Mouse (Mus musculus) right cerebral cortex, postnatal 10 days (tissue): ENCODE data around the gene Arid3a.

ENCODE experiments used
- DNase-seq, 2 experiments: peaks; one replicate each; pipeline ENCODE4 v3.0.0; 2021; ENCODE audit warnings: low spot score in 2 of 2

The Arid3a gene

DNA sequence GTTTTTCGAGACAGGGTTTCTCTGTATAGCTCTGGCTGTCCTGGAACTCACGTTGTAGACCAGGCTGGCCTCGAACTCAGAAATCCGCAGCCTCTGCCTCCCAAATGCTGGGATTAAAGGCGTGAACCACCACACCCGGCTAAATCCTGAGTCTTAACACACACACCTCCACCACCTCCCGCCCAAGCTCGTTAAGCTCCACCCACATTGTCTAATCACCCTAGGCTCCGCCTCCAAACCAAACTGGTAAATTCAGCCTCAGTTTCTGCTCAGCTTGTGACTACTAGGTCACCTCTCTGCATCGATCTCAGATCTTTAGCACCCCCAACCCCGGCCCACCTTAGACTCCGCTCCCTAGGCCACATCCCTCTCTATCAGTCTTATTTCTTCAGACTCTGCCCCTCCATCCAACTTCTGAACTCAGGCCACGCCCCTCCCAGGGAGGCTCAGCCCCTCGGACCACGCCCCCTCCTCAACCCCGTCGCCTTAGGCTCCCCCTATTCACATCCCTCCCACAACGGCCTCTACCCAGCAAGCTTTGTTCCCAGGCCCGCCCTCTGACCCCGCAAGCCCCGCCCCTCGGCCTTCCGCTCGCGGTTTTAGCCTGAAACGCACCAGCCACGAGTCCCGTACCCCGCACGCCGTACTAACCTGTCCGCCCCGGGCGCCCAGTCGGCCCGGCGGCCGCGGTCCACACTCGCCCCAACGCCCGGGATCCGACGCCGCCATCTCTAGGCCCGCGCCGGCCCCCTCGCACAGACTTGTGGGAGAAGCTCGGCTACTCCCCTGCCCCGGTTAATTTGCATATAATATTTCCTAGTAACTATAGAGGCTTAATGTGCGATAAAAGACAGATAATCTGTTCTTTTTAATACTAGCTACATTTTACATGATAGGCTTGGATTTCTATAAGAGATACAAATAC lies 18.4 kb upstream of the Arid3a start, which contains the start of gene Med16:
TSS of gene Med16 (minus strand) at position 757 of the 925 bp plus-strand sequence.
- peak; percentile 95 to 97 for DNase-seq

DNA sequence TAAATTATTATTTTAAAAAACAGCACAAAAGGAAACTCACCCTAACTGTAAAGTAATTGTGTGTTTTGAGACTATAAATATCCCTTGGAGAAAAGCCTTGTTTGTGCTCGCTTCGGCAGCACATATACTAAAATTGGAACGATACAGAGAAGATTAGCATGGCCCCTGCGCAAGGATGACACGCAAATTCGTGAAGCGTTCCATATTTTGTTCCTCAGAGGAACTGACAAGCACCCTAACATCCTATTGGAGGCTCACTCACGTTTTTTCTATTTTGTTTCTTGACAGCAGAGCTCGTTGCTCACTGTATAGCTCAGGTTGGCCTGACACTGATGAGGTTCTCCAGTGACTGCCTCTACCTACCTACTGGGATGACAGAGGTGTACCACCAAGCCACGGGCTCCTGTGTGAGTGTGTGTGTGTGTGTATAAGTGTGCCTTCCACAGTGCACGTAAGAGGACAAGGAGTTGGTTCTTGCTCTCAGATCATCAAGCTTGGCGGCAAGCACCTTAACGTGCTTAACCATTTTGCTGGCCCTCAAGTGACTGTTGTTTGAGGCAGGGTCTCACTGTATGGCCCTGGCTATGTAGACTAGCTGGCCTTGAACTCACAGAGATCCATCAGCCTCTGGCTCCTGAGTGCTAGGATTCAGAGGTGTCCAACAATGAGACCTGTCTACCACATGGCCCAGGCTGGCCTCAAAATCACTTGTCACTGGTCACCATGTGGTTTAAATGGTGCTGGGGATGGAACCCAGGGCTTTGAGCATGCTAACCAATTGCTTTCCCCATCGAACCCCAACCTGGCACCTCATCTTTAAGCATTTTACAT lies 17.5 kb upstream of the Arid3a start:
- DNase-seq, result no peak

DNA sequence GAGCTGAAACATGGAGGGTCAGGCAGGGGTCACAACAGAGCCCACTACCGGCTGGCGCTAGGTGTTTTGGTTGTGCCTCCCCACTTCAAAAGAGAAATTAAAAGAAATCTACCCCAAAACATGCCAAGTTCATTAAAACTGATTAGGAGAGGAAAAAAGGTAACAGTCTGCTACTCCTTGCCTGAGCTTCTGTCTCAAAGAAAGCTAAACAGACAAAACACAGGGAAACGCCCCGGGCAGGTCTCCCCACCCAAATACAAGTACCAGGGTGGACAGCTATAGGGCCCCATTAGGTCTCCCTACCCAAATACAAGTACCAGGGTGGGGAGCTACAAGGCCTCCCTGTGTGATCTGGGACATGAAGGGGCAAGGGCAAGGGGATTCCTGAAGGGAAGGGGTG lies 16.3 kb upstream of the Arid3a start, which contains the start of gene Gm26602:
TSS of gene Gm26602 (plus strand) at position 301 of the 400 bp plus-strand sequence.
- DNase-seq, result no peak

DNA sequence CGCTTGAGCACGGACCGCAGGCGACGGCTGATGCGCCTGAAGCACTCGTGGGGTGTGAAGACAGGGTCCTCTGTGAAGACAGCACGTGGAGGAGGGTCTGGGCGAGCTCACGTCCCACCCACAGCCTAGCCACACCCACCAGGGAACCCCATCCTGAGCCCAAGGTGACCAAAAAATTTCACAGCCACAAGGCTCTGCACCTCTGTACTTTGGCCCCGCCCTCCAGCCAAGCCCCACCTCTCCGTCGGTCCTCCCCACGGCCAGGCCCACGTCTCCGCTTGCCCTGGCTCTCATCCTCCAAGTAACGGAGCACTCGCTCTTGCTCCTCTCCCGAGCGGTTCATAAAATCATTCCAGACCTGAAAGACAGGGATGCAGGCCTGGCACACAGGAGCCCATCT lies 14.4 kb upstream of the Arid3a start:
- no peak for DNase-seq

DNA sequence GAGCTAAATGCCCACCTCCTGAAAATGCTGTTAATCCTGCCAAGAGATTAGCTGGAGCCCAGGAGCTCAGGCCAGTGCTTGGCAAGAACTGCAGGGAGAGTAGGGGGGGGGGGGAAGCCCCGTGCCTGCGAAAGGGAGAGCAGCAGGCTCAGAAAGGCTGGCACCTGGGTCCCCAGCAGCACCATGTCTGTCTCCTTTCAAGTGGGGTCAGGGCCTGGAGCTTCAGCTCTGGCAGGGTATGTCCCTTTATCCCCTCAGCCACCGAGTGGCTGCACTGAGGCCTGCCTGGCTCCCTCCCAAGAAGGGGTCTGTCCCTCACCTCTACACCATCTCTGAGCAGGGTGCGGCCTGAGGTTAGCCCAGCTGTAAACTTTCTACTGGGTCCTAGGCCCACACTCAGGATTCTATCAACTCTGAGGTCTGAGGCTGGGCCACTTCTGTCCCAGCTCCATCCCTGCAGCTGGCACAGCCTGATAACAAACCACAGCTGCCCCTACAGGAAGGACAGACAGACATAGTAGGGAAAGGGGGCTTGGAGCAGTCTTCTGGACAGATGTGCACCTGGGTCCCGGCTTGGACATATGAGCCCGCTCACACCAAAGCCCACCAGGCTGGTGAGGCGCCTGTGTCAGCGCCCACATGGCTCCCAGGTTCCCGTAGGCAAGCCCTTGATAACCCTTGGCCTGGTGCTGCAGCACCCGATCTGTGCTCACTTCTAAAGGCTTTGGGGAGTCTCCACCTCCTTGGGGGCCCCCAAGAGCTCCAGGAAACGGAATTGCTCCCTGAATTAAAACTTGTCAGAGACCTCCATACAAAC lies 12.5 kb upstream of the Arid3a start:
- no peak for DNase-seq

DNA sequence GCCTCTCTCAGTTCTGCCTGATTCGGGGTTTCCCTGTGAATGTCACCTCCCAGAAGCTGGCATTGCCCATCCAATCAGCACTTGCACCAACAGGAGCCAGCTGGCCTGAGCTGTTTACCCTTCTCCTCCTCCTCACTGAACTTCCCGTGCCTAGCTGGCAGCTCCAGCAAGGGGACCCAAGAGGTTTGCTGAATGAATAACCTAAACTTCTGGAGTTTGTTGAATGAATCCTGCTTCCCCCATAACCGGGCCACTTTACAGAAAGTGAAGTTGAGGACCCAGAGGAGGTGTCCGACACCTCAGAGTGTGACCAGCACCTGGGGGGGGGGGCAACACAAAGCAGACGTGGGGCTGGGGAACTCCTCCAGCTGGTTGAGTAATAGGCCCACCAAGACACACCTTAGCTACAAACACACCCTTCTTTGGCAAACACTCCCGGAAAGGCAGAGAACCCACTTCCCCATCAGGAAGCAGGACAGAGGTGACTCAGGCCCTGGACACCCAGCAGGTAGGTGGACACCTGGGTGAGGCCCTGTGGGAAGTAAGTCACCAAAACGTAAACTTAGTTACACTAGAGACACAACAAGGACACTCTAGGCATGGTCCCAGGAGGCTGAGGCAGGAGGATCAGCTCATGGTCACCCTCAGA lies 11.8 kb upstream of the Arid3a start:
- DNase-seq, result no peak

DNA sequence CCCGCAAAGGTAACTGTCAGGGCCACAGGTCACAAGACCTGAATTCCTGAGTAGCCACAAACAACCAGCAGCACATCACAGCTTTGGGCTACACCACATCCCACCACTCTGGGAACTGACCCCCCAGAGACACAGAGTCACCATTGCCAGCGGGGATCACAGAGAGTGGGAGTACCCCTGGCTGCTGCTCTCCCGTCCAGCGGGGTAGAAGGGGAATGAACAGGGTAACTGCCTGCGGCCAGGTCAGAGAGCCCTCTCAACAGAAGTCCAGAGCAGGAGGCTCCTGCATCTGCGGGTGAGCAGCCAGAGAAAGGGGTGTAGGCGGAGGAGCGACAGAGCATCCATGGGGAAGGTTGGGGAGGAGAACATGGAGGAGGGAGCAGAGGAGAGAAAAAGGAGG lies 10.8 kb upstream of the Arid3a start:
- DNase-seq, result peak in 1 of 2 experiments; percentile 58

DNA sequence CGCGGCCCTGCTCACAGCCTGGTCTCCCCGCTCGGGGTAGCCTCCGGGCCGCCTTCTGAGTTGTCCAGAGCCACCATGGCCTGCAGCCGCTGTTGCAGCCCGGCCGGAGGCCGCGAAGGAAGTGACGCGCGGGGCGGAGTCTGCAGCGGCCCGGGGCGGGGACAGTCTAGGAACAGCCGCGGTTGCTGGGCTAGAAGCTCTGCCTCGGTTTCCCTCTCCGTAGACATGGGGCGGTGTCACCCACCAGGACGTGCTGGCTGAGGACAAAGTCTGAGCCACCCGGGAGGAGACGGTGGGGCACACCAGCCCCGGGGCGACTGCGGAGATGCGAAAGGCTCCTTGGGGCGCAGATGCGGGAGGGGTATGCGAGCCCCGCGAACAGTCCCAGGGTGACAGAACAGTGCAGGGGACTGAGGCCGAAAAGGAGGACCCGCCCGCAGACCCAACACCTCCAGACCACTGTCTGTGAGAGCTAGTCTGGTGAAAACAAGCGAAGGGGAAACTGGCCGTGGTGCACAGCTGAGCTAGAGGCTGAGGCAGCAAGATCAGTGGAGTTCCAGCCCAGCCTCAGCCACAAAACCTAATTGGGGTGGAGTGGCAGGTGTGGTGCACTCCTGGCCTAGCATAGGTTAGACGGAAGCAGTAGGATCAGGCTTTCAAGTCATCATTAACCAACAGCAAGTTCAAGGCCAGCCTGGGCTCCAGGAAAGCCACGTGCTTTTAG lies 9.9 kb upstream of the Arid3a start, which contains the start of gene Kiss1r:
TSS of gene Kiss1r (plus strand) at position 164 of the 724 bp plus-strand sequence.
- peak; percentile 88 to 90 for DNase-seq

DNA sequence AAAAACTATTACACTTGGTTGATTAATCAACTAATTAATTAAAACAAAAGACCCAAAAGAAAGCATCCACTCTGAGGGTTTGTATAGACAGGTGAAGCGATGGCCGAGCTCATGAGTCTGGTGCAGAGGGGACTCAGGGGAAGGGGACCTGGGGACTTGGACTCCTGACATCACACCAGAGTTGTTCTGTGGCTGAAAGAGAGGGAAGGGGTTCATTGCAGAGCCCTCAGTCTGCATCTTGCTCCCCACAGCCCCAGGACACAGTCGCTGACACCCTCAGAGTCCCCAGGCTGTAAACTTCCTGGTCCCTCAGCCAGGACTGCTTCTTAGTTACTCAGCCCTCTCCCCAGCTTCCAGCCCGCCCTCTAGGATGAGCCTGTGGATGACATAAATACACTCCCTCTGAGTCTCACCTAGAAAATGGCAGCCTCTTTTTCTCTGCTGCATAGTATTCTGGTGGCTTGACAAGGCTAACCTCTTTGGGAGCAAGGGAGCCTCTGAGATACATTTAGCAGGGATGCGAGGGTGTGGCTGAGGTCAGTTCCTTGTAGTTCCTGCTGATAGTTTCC lies 9.2 kb upstream of the Arid3a start:
- DNase-seq, result no peak

DNA sequence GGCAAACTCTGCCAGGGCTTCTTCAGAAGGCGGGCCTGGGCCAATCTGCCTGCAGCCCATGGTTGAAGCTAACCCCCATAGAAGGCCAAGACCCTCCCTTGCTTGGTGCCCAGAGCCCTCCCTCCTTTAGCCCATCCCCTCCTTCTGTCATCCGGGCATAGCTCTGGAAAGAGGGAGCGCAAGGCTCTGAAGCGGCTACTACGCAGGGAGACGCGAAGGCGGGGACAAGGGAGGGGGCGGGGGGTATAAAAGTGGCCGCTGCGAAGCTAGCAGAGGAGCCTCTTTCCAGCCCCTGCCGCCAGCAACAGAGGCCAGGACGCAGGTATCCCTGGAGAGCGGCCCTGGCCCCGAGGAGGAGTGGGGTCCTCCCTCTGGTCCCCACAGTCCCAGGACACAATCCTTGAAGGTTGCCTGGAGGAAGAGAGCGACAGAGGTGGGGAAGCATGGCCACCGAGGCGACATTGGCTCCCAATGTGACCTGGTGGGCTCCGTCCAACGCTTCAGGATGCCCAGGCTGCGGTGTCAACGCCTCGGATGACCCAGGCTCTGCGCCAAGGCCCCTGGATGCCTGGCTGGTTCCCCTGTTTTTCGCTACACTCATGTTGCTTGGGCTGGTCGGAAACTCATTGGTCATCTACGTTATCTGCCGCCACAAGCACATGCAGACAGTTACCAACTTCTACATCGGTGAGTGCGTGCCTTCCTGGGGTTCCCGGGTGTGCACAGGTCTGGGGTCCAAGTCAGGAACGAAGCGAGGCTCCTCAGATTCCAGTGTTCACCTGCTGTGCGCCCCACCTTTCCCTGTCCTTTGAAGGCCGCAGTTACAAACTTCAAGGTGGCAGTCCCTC lies 8.4 kb upstream of the Arid3a start:
- no peak for DNase-seq

DNA sequence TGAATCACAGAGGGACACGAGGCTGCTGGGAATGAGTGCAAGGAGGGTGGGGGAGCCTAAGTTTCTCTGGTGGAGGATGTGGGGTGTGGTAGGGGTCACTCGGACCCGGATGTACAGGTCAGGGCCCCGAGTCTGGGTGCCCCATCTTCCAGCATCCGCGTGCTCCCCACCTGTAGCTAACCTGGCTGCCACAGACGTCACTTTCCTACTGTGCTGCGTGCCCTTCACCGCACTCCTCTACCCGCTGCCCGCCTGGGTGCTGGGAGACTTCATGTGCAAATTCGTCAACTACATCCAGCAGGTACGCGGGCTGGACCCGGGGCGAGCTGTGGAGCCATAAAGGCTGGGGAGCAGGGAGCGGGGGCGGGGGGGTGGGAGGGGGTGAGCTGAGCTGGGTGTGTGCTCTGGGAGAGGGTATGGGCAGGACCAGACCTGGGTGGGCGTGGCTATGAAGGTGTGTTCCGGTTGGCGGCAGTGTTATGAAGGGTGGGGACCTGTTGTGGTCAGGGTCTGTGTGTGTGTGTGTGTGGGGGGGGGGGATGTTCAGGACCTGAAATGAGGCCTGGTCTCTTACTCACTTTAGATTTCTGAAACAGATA lies 7.5 kb upstream of the Arid3a start:
- DNase-seq, result no peak

DNA sequence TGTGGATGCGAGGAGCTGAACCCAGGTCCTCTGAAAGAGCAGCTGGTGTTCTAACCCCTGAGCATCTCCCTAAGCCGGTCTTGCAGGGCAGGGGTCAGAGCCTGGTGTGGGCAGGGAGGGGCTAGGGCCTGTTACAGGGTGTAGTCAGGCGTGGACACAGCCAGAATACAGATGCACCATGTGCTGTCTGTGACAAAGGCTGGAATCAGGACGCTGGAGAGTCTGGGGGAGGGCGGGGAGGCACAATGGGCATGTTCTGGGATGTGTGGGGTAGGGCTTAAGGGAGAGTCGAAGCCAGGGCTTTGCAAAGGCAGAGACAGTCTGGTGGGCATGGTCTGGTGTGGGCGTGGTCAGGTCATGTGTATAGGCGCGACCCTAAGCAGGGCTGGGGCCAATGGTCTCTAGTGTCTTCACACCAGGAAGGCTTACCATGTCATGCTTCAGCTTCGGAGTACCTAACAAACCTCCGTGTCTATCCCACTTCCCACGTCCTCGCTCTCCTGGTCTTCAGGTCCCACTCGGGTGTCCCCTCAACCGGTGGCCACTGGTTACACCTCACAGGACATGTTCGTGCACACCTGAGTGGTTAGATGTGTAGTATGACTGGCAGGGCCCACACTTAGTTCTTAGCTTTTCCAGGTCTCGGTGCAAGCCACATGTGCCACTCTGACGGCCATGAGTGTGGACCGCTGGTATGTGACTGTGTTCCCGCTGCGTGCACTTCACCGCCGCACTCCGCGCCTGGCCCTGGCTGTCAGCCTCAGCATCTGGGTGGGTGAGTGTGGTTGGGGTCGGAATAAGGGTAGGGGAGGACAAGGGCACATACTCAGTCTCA lies 6.6 kb upstream of the Arid3a start:
- DNase-seq, result no peak

DNA sequence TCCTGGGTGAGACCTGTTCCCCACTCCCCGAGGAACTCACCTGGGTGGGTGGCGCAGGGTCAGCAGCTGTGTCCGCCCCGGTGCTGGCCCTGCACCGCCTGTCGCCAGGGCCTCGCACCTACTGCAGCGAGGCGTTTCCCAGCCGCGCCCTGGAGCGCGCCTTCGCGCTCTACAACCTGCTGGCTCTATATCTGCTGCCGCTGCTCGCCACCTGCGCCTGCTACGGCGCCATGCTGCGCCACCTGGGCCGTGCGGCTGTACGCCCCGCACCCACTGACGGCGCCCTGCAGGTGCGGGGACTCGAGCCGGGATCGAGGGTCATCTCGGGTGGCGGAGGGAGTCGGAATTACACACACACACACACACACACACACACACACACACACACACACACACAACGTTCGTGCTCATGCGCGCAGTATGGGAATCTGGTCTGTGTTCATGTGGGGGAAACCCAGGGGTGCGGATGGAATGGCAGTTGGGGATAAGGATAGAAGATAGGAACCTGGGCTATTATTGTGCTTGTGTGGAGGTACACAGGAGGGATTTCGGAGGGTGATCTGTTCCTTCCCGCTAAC lies 5.8 kb upstream of the Arid3a start, which contains the start of gene R3hdm4:
TSS of gene R3hdm4 (minus strand) at position 251 of the 578 bp plus-strand sequence.
- DNase-seq, result no peak

DNA sequence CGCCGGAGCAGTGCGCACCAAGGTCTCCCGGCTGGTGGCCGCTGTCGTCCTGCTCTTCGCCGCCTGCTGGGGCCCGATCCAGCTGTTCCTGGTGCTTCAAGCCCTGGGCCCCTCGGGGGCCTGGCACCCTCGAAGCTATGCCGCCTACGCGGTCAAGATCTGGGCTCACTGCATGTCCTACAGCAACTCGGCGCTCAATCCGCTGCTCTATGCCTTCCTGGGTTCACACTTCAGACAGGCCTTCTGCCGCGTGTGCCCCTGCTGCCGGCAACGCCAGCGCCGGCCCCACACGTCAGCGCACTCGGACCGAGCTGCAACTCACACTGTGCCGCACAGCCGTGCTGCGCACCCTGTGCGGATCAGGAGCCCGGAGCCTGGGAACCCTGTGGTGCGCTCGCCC lies 5.3 kb upstream of the Arid3a start:
- no peak for DNase-seq

DNA sequence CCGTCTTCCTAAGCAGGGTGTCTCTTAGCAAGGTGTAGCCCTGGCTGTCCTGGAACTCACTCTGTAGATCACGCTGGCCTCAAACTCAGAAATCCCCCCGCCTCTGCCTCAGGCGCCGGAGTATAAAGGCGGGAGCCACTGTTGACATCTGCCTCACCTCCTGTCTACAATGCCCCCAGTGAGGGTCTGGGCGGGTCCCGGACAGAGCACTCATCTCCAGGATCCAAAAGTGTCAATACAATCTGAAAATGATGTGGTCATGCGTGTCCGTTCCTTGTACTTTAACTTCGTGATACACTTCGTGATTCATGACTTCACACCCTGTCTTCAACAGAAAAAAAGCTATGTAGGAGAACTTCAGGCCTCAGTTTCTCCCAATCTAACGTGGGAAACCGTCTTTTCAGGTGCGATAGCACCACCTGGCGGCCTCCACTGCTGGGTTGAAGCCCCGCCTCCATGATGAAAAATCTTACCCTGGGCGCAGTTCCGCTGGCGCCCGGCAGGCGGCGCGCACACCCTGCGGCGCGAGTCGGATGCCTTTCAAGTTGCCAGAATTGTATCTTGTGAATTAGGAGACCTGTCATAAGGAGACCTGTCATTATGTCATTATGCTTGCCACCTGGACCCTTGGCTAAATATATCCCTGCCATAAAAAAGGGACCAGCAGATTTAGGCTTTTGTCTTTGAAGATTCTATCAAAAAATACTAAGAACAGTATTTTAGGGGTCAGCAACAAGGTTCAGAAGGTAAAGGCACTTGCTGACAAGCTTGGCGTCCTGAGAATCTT lies 1.7 kb upstream of the Arid3a start:
- peak; percentile 91 to 94 for DNase-seq

DNA sequence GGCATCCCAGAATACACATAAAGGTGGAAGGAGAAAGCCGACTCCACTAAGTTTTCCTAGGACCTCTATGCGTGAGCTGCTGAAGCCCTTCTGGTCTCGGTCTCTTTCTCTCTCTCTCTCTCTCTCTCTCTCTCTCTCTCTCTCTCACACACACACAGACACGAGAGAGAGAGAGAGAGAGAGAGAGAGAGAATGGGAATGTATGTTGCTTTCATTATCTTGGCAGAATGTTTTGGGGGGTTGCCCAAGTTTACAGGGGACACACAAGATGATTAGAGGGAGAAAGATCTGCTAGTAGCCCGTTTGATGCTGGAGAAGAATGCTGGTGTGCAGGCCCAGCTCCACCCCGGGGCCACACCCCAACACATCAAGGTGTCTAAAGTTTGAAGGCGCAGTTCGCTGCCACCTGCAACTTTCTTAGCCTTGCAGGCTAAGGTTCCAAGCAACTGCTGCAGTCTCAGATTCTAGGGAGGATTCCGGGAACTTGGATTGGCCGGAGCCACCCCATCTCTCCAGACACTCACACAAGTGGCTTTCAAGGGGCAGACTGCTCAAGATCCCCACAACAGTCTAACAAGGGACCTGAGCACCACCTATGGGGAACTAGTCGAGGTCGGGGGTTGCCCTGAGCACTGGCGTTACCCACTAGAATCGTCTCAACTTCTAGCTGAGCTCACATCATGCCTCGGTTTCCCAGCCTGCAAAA lies 905 bp upstream of the Arid3a start:
- peak in 1 of 2 experiments; percentile 36 for DNase-seq
